Mouse (Mus musculus) C2C12 (cell line): ENCODE results near the gene Ccdc96.

Source experiments
- CEBPB ChIP-seq: IDR thresholded peaks from one replicate; pipeline ENCODE4 v1.6.1; 2011; ENCODE audit warnings: low read depth, mild to moderate bottlenecking, control low read depth, moderate library complexity
- CTCF ChIP-seq: IDR thresholded peaks from one replicate; pipeline ENCODE4 v1.5.1; 2011; ENCODE audit not compliant: control insufficient read depth, insufficient read depth, insufficient read length
- FOSL1 ChIP-seq: IDR thresholded peaks from one replicate; pipeline ENCODE4 v1.8.0; 2011; ENCODE audit warnings: mild to moderate bottlenecking, low read length; ENCODE audit not compliant: poor library complexity, insufficient read depth, severe bottlenecking
- MAX ChIP-seq: IDR thresholded peaks from one replicate; pipeline ENCODE4 v1.6.1; 2011; ENCODE audit warnings: mild to moderate bottlenecking, control low read depth
- MYOG ChIP-seq: IDR thresholded peaks from one replicate; pipeline ENCODE4 v1.6.1; 2011; ENCODE audit not compliant: control insufficient read depth, insufficient read length; ENCODE audit errors: extremely low read depth
- USF1 ChIP-seq: IDR thresholded peaks from one replicate; pipeline ENCODE4 v1.6.1; 2011; ENCODE audit warnings: low read depth, mild to moderate bottlenecking, control low read depth, moderate library complexity

DNA sequence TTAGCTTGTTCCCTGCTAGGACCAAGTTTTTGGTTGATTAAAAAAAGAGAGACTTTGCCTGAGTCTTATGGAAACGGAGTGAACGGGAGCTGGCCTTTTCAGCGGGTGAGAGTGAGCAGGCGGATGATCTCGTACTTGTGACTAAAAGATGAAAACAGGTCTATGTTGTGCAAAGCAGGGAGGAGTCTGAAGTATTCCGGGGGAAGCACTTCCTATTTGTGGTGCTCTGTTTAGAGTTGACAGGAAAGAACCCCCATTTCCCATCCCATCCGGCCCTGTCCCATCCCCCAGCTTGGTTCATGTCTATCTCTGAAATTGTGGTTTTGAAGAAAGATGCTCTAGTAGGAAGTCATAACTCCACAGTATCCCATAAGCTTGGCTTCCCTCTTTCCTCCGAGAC, 18.5 kb upstream of the Ccdc96 start:
- TF ChIP-seq CTCF (no peak), MAX (no peak), MYOG (no peak), CEBPB (no peak), FOSL1 (no peak), USF1 (no peak)
